Mouse (Mus musculus): ENCODE measurements around the gene Oaf.

The Oaf gene

DNA sequence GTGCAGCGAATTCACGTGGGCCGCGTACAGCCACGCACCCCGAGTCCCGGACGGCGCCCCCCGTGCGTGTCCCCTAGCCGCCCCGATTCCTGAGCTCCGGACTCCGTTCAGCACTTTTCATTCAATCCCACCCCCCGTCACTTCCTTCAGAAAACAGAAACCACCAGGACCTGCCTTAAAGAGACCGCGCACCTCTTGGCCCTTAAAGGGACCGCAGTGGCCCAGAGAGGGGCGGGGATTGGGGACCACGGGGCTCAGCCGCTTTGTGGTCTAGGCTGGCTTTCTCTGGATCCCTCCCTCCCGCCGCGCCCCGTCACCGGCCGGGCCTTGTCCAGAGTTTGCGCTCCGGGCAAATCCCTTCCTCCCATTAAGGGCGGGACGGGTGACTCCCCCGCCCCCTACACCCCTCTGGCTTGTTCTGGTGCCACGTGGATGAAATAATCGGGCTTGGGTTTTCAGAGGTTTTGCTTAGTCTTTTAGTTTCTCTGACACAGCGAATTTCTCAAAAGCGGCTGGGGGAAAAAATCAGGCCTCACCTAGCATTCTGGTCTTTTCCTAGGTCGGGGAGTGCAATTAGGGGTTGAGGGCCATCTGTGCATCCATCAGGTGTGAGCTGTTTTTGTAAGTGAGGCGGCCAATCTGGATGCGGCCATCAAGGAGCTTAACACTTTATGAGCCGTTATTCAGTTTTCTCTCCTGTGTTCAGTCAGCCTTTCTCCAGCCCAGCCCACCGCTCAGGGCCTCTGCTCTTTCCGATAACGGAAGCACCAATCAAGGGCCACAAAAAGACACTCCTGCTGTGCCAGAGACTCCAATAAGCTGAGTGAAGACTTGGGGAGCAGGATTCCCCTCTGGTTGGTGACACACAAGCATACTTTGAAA is at the start of gene Oaf:
Gene Oaf, minus strand, starts transcription at position 200 of the 882 bp plus-strand sequence.
- peak; percentile 86 to 94 for DNase-seq

- peak; percentile 68 to 74 for DNase-seq
Observed at GRCm38 (mm10) chr9:43286870-43287269, 47.2 kb upstream of the Oaf start.

DNA sequence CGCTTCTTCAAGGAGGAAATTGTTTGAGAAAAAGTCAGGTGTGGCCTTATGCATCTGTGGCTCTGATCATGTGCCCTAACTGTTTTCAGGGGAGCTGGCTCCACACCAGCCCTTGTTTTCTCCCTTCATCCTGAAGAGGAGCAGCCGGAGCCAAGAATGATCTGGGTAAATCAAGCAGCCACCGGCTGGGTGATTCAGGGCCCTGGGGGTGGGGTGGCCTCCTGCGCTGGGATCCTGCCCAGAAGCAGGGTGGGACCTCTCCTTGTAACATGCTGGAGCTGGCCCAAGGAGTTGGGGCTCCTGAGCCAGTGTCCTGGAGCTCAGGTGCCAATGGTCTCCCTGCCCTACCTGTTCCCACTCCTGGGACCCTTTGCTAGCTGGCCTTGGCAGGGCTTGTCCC is 45.6 kb upstream of the Oaf start:
- DNase-seq, result no peak

DNA sequence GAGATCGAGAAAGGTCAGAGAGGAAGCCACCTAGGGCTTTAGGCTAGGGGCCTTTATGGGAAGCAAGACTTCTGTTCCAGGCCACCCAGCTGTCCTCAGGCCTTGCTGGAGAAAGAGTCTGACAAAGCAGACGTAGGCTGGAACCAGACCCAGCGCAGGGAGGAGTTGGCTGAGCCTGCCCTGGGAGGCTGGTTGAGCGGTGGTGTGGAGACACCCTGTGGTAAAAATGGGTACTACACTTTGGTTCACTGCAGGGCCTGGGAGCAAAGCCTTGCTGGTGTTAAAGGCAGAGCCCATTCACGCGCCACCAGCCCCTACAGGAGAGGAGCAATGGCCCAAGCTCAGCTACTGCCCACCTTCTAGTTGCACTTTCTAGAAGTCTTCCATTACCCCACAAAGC is 44.6 kb upstream of the Oaf start:
- peak; percentile 78 to 85 for DNase-seq

- DNase-seq, result no peak
Observed at GRCm38 (mm10) chr9:43273735-43274134, 34.0 kb upstream of the Oaf start.

DNA sequence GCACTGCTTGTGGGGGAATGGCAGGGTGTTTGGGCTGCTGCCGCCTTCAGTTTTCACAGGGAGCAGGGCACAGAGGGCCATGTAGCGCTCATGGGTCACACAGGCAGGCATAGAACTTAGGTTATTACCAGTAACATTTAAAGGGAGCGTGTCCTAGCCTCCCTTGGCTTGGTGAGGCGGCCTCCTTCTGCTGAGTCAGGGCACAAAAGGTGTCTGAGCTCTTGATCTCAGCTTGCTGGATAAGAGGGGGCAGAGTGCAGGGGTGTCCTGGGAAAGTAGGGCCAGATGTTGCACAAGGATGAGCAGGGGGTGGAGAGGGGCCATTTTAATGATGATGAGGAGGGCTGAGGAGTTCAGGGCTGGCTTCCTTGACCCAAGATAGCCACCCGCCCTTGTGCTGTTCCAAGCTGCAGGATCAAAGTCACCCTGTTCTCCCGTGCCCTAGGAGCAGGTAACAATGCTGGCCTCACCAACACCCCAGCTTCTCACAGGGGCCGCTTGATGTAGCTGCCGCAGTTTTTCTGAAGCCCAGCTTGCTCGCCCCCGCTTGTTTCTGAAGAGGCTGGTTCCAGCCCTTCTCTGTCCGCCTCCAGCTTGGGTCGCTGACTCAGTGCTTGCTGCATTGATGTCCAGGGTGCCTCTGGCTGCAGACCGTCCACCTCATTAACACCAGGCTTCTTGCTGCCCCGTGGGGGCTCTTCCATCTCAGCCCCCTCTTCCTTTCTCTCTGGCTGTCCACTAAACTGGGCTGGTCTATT is 32.2 kb upstream of the Oaf start:
- DNase-seq, result no peak

- no peak for DNase-seq
Observed at GRCm38 (mm10) chr9:43270723-43271252, 31.1 kb upstream of the Oaf start.

- no peak for DNase-seq
Observed at GRCm38 (mm10) chr9:43269166-43269565, 29.5 kb upstream of the Oaf start.

DNA sequence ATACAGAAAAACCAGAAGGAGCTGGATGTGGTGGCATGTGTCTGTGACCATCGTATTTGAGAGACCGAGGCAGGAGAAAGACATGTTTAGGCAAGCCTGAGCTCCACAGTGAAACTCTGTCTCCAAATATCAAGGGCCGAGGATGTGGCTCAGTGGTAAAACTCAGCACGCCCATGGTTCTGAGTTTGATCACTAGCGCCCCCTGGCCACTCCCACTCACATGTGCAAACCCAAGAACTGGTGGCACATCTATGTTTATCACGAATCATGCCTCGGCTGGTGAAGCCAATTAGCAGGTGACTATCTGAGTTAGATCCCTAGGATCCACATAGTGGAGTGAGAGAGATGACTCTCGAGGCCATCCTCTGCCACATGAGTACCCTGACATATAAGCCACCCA is 27.6 kb upstream of the Oaf start:
- peak in 1 of 2 experiments; percentile 32 for DNase-seq

- DNase-seq, result no peak
Observed at GRCm38 (mm10) chr9:43265194-43265593, 25.5 kb upstream of the Oaf start.

DNA sequence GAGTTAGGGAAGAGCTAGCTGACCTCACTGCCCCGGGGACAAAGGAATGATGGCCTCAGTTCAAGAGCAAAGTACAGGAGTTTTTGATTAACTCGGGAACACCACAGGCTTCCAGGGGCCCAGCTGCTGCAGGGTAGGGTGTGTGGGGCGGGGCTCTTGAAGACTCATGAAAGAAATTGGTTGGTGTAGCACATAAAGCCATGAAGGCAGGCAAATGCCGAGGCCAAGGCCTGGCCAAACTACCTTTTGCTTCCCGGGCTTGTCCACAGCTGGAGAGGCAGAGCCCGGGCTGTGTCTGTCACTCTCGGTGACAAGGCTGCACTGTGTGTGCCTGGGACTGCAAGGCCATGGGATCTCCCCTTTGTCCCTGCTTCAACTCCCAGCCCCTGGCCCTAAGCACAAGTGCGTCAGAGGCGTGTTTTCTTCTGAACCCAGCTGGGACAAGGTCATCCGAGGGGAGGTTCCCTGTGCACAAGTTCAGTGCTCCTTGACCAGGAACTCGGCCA is 24.3 kb upstream of the Oaf start:
- DNase-seq, result no peak

DNA sequence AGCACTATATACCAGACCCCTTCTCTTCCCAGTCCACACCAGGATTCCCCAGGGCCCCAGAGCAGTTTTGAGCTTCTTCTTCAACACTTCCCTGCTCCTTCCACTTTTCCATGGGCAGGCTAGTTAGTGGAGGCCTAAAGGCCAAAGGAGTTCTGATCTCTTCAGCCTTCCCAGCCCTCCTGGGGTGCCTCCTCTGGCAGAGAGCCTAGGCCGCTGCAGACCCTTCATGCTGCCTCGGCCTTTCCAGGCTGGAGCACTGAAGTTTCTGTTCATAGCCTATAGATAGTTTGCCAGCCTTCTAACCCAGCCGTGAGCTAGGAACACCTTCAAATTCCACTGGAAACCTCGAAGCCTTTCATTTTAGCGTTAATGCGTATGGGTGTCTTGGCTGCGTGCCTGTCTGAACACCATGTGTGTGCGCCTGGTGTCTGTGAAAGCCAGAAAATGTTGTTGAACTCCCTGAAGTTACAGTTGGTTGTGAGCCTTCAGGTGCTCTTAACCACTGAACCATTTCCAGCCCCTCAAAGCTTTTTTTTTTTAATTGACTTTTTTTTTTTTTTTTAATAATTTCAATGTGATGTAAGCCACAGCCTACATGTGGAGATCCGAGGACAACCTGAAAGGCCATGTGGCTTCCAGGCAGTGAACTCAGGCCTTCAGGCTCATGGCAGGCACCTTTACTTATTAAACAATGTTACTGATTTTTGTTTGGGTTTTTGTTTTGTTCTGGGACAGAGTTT is 23.3 kb upstream of the Oaf start:
- peak in 1 of 2 experiments; percentile 20 for DNase-seq

- DNase-seq, result no peak
Observed at GRCm38 (mm10) chr9:43262390-43262789, 22.7 kb upstream of the Oaf start.

GRCm38 (mm10) chr9:43261941-43262340 is 22.2 kb upstream of the Oaf start:
- no peak for DNase-seq

- peak; percentile 39 to 48 for DNase-seq
Observed at GRCm38 (mm10) chr9:43261124-43261907, 21.6 kb upstream of the Oaf start.

DNA sequence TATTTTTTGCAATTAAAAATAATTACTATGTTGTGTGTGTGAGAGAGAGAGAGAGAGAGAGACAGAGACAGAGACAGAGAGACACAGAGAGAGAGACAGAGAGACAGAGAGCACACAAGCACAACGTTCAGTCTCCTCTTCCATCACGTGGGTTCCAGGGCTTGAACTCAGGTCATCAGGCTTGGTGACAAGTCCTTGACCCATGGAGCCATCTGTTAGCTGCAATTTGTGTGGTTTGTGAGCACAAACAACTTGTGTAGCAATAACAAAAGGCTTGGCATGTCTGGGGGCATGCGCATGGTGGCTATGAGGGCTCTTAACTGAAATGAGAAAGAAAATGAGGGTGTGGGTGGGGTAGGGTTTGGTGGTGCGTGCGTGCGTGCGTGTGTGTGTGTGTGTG is 20.9 kb upstream of the Oaf start:
- DNase-seq, result no peak

DNA sequence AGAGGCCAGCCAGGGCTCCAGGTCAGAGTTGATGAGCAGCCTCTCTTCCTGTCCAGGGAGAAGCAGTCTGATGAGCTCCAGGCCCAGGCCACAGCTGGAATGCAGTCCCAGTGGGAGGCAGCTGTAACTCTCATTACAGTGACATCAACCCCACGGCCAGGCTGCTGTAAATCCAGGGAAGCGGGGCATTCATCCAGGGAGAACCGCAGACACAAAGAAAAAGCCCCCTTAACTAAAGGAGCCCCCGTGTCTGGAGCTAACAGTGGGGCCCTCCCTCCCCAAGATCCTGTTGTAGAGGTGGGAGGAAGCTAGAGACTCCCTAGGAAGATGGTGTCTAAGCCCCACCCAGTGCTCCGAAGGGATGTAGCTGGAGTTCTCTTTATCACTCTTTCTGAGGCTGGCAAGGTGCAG is 13.6 kb upstream of the Oaf start:
- peak; percentile 56 to 84 for DNase-seq

DNA sequence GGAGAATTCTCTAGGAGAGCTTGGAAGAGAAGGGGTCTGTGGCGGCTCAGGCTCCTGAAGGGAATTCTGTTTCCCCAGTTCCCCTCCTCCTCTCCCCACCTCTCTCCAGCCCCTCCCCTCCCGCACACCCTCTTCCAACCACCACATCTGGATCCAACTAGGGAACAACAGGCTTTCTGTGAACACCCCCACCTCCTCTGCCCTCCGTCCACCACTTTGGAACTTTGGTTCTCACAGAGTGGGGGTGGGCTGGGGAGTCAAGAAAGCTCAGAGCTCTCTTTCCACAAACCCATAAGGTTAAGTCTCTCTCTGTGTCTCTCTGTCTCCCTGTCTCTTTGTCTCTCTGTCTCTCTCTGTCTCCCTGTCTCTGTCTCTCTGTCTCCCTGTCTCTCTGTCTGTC is 13.1 kb upstream of the Oaf start:
- DNase-seq, result no peak

DNA sequence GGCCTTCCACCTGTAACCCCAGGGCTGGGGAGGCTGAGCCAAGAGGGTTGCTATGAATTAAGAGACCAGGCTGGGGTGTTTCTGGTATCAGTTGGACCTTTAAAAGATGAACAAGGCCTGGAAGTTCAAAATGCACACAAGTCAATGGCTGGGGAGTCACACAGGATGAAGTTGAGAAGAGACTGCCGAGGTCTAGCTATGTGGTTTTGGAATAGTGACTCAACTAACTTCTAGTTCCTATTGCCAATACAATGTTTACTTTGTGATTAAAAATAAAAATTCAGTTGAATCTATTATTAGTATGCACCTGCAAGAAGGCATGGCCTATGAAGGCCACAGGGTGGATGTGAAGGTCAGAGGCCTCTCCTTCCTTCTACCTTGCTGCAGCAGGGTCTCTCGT is 12.1 kb upstream of the Oaf start:
- DNase-seq, result no peak

DNA sequence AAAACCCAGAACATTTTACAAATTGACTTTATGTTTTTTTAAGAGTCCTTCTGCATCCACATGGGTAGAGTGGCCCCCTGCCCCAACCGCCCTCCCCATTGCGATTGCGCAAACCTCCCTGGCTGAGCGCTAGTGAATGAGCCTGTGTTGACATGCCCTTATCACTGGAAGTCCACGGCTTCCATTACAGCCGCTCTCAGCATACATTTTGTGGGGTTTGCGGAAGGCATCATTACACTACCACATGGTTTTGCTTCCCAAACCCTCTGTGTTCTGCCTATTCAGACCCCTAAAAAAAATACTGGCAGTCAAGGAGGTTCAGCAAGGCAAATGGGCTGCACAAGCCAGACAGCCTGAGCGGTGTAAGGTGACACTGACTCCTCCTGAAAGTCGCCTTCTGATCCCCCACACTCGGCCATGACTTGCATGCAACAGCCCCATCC is 7.0 kb upstream of the Oaf start:
- DNase-seq, result no peak

GRCm38 (mm10) chr9:43245801-43246570 is 6.3 kb upstream of the Oaf start:
- no peak for DNase-seq
